ENCODE assay signal across 10 mouse cellular contexts in the genomic region with DNA sequence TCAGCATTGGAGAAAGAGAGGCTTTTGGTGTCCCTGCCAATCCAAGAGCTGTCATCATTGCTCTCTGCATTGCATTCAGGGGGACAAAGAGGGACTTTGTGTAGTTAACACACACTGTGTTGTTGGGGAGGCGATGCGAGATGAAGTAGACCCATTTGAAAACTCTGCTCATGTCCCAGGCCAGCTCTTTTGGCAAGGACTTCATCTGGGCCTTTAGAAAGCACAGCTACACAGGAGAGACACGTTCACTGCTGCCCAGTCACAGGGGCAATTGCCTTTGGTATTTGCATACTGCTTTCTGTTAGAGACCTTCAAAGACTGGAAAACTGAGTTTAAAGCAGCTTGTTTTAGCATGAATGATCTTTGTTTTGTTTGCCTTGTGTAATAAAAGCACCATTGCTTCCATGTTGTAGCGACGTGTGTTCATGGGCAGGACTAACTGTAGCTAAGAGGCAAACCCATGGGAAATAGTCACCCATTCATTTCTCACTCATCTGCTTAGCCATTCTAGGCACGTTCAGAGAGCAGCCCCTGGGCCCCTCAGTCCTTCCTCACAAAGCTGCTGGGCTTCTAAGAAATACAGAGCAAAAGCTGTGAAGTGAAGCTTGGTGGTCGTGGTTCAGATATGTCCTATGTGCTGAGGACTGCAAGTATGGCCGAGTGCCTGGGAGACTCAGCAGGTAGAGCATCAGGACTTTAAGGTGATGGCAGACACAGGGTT.
DNase-seq lines count a peak whose midpoint lies in the region; ATAC-seq lines count a peak whose summit lies in the region.
"Had no signal": no experiment of that assay in that cellular context is flagged by ENCODE, and none has a peak within 500 bp of the region (broad histone marks: within the 10 kb centered on the region; RNA-seq: fewer than 3 reads in every experiment).

No protein-coding gene starts in this region.

- H3K27ac ChIP-seq in hindbrain, embryonic 10.5 days, result peak overlapping the region; percentile 50
- H3K27ac ChIP-seq in neural tube, embryonic 15.5 days (replicated peaks), result peak overlapping the region; percentile 60
- H3K27ac ChIP-seq: limb, embryonic 15.5 days had no signal

- intact Hi-C loops in left cerebral cortex, postnatal 36 days (cut with DNase I), result loop anchor here (5.0 kb wide), 1 partner anchor 93 kb away; no protein-coding TSS in a partner anchor
- intact Hi-C loops in left cerebral cortex, postnatal 10 days (cut with DNase I), result loop anchor here (5.0 kb wide), 1 partner anchor 327 kb away; no protein-coding TSS in a partner anchor

- H3K4me1 ChIP-seq in hindbrain, embryonic 10.5 days (replicated peaks), result peaks cover 10% of the 10 kb centered on the region; the same call in 1 of the 2 replicates
- H3K4me1 ChIP-seq in neural tube, embryonic 15.5 days, result no peaks in the 10 kb centered on the region
- H3K4me1 ChIP-seq: limb, embryonic 15.5 days had no signal

- WGBS in hindbrain, embryonic 10.5 days, result 77% methylated on average over 8 of the region's 8 CpGs
- 37% methylated on average over 8 of the region's 8 CpGs for WGBS in neural tube, embryonic 15.5 days

- no peaks in the 10 kb centered on the region for H3K36me3 ChIP-seq in hindbrain, embryonic 10.5 days
- H3K36me3 ChIP-seq in neural tube, embryonic 15.5 days, result no peaks in the 10 kb centered on the region
- H3K36me3 ChIP-seq: limb, embryonic 15.5 days had no signal

- no peaks in the 10 kb centered on the region for H3K27me3 ChIP-seq in hindbrain, embryonic 10.5 days (ENCODE audit: insufficient read depth, poor library complexity, severe bottlenecking)
- H3K27me3 ChIP-seq in neural tube, embryonic 15.5 days (replicated peaks), result no peaks in the 10 kb centered on the region
- H3K27me3 ChIP-seq: limb, embryonic 15.5 days had no signal

- no peak overlapping the region for H3K4me2 ChIP-seq in neural tube, embryonic 15.5 days
- H3K4me2 ChIP-seq: limb, embryonic 15.5 days had no signal

- peak; percentile 36 for DNase-seq in left cerebral cortex, adult 11 months (ENCODE audit: low spot score)
- no peak for DNase-seq in left cerebral cortex, postnatal 36 days (ENCODE audit: low spot score in 2 of 2)
- no peak for DNase-seq in hindbrain, embryonic 10.5 days (ENCODE audit: low spot score)
- DNase-seq in left cerebral cortex, postnatal 10 days (ENCODE audit: extremely low spot score in 1 of 2, low spot score in 2 of 2), result peak; percentile 34 to 44
- no peak for DNase-seq in ovary, postnatal 36 days (ENCODE audit: low spot score)
- no peak for DNase-seq in kidney, adult 9 months
- DNase-seq: kidney, postnatal 10 days had no signal

- H3K4me3 ChIP-seq in hindbrain, embryonic 10.5 days, result no peak overlapping the region
- no peak overlapping the region for H3K4me3 ChIP-seq in neural tube, embryonic 15.5 days (replicated peaks)
- H3K4me3 ChIP-seq: limb, embryonic 15.5 days had no signal

- no peak overlapping the region for H3K9ac ChIP-seq in neural tube, embryonic 15.5 days (replicated peaks)
- H3K9ac ChIP-seq: limb, embryonic 15.5 days had no signal

- H3K9me3 ChIP-seq in hindbrain, embryonic 10.5 days, result no peaks in the 10 kb centered on the region
- no peaks in the 10 kb centered on the region for H3K9me3 ChIP-seq in neural tube, embryonic 15.5 days (replicated peaks)
- H3K9me3 ChIP-seq: limb, embryonic 15.5 days had no signal

- peak; percentile 82 for ATAC-seq in neural tube, embryonic 15.5 days (ENCODE audit: low FRiP score)
- ATAC-seq in megakaryocyte, adult 5-6 weeks (ENCODE audit: poor library complexity, severe bottlenecking), result no peak

Comparison
In these comparisons a context has a peak if more than half of its experiments do, and no peak if none do; other contexts are left out.
1. DNase-seq: peak in left cerebral cortex, adult 11 months (single experiment) and left cerebral cortex, postnatal 10 days (2 of 2); none in left cerebral cortex, postnatal 36 days (0 of 2), hindbrain, embryonic 10.5 days (single experiment), ovary, postnatal 36 days (single experiment) and kidney, adult 9 months (single experiment).